Mouse (Mus musculus): ENCODE data around the gene Me3.

GRCm38 (mm10) chr7:89855196-89855595 is 223.0 kb downstream of the Me3 start:
- TF ChIP-seq USF1 (IDR thresholded peaks at IDR 0.05; ENCODE audit: low read depth) (no peak), CTCF (IDR thresholded peaks at IDR 0.05; ENCODE audit: control insufficient read depth, insufficient read depth, insufficient read length) (no peak), FOSL1 (IDR thresholded peaks at IDR 0.05; ENCODE audit: insufficient read depth, low read length, poor library complexity, severe bottlenecking) (no peak), MYOG (IDR thresholded peaks at IDR 0.05; ENCODE audit: control insufficient read depth, extremely low read depth, insufficient read length) (no peak), MYOD1 (IDR thresholded peaks at IDR 0.05; ENCODE audit: control insufficient read depth, insufficient read length, low read depth) (no peak)
